Mouse (Mus musculus) embryonic fibroblast, embryonic 13.5 days (primary cell): Measurements from ENCODE around the gene Mtus2. TPM values are rescaled to one million over a fixed set of nuclear protein-coding genes. Genes with fewer than 3 reads are reported as not detected.
"Not testable (repeated sequence)": the region's sequence is repeated elsewhere in the genome, so short reads cannot be mapped to it uniquely, and the experiment has no call there.

Experiments
- H3K27ac ChIP-seq: 2 replicates; pipeline ENCODE4 v1.5.1; 2012; ENCODE audit warnings: low read length, control low read depth, inconsistent platforms; ENCODE audit not compliant: insufficient read depth
- H3K4me1 ChIP-seq: 2 replicates; pipeline ENCODE4 v1.6.1; 2011; ENCODE audit warnings: low read length; ENCODE audit not compliant: control insufficient read depth, insufficient read depth
- H3K4me3 ChIP-seq: 2 replicates; pipeline ENCODE4 v1.5.1; 2011; ENCODE audit warnings: mild to moderate bottlenecking, control low read depth, low read length; ENCODE audit not compliant: insufficient read depth
- CTCF ChIP-seq: IDR thresholded peaks from 2 replicates; pipeline ENCODE4 v1.5.1; 2011; ENCODE audit warnings: mild to moderate bottlenecking, control low read depth, low read length, moderate library complexity, borderline replicate concordance; ENCODE audit not compliant: insufficient read depth
- POLR2A ChIP-seq: IDR thresholded peaks from 2 replicates; pipeline ENCODE4 v1.6.1; 2011; ENCODE audit warnings: low read depth, mild to moderate bottlenecking, control low read depth, low read length, moderate library complexity
- polyA plus RNA-seq: library from polyadenylated mRNA; stranded (reverse); fragments of >200 nt; gene quantifications from 2 replicates; pipeline ENCODE4 v1.2.4, GENCODE M21; 2011; ENCODE audit warnings: low read depth; ENCODE audit not compliant: missing spikeins, insufficient read length

Gene Mtus2
- polyA plus RNA-seq, 1 experiment = 7.5 TPM

DNA sequence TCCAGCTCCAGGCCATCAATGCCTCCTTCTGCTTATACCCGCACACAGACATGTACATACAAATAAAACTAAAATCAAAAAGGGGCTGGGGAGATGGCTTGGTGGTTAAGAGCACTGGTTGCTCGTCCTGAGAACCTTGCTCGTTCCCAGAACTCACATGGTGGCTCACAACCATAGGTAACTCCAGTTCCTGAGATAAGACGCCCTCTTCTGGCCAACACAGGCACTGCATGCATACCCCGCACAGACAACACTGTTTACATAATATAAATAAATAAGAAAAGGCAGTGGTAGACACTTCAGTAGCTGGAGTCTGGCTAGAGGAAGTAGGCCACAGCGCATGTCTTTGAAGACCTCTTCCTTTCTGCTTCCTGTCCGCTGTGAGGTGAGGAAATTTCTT is 335.7 kb downstream of the Mtus2 start:
- Histone ChIP-seq H3K4me1 (no peaks in the 10 kb centered on the region), H3K4me3 (no peak overlapping the region), H3K27ac (no peak overlapping the region)
- TF ChIP-seq CTCF (no peak), POLR2A (no peak)

DNA sequence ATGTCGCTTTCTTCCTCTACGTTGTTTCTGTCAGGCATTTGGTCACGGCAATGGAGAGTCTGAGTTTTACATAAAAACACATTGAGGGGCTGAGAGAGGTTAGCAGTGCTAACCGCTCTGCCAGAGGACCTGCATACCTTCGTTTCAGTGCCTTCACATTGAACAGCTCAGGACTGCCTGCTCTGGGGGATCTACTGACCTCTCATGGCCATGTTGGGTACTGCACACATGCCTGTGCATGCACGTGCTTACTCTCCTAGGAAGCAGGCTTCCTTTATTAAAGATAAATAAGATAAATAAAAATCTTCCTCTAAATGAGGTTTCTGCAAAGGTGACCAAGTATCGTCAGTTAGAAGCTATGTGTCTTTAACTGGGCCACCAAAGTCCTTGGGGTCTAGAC is 336.2 kb downstream of the Mtus2 start:
- Histone ChIP-seq H3K27ac (no peak overlapping the region), H3K4me3 (no peak overlapping the region), H3K4me1 (no peaks in the 10 kb centered on the region)
- TF ChIP-seq CTCF (peak; percentile 60; the same call in 1 of the 2 replicates), POLR2A (no peak)

GRCm38 (mm10) chr5:148302968-148303367 is 345.8 kb downstream of the Mtus2 start:
- no peak for TF ChIP-seq CTCF
- TF ChIP-seq POLR2A = no peak
- no peaks in the 10 kb centered on the region for H3K4me1 ChIP-seq
- H3K4me3 ChIP-seq = no peak overlapping the region
- no peak overlapping the region for H3K27ac ChIP-seq

DNA sequence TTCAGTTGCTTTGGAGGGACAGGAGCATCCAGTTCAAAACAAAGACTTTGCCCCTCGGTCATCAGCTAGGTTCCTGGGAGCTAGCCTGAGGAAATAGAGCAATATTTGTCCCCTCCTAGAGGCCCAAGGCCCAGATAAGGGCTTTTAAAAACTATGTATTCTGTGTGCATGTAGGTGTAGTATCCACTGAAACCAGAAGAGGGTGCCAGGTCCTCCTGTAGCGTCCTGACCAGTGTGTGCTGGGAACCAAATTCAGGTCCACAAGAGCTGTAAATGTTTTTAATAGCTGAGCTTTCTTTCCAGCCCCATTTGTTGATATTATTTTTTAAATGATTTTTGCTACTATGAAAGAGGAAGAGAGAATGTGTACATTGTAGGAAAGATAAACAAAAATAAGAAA is 347.0 kb downstream of the Mtus2 start:
- Histone ChIP-seq H3K4me1 (no peaks in the 10 kb centered on the region), H3K27ac (no peak overlapping the region)
- no peak for TF ChIP-seq POLR2A
- TF ChIP-seq CTCF = no peak

DNA sequence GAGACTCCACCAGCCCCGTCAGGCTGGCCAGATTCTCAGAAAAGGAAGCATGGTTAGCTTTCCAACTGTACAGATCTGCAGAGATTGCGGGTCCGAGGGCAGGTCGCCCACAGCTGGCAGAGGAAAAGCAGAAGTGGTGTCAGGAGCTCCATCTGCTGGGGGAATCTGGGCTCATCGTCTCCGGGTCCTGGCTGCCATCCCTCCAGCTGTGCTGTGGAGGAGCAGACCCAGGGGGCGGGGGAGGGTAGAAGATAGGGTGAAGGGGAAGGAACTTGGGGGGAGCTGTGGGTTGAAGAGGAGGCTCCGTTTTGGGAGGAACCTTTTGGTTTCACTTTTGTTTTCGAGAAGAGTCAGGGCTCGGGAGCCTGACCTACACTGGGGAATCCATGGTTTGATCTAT is 353.7 kb downstream of the Mtus2 start:
- no peak overlapping the region for H3K27ac ChIP-seq
- TF ChIP-seq POLR2A (no peak), CTCF (no peak)
- H3K4me1 ChIP-seq = no peaks in the 10 kb centered on the region
- H3K4me3 ChIP-seq = no peak overlapping the region

More for the DNA sequence above, 347.0 kb downstream of the Mtus2 start:
- no peak overlapping the region for H3K4me3 ChIP-seq

GRCm38 (mm10) chr5:148312443-148312842 is 355.3 kb downstream of the Mtus2 start:
- H3K4me3 ChIP-seq = no peak overlapping the region
- H3K4me1 ChIP-seq = no peaks in the 10 kb centered on the region
- no peak overlapping the region for H3K27ac ChIP-seq
- TF ChIP-seq POLR2A = no peak
- TF ChIP-seq CTCF = no peak

- no peak for TF ChIP-seq CTCF
- TF ChIP-seq POLR2A = no peak
- Histone ChIP-seq H3K27ac (no peak overlapping the region), H3K4me3 (no peak overlapping the region), H3K4me1 (no peaks in the 10 kb centered on the region)
Measured at GRCm38 (mm10) chr5:148314931-148315330, 357.8 kb downstream of the Mtus2 start.

- H3K4me1 ChIP-seq = no peaks in the 10 kb centered on the region
- TF ChIP-seq CTCF (peak; percentile 84), POLR2A (no peak)
- H3K27ac ChIP-seq = no peak overlapping the region
- H3K4me3 ChIP-seq = no peak overlapping the region
Measured at GRCm38 (mm10) chr5:148325317-148325885, 368.3 kb downstream of the Mtus2 start.

DNA sequence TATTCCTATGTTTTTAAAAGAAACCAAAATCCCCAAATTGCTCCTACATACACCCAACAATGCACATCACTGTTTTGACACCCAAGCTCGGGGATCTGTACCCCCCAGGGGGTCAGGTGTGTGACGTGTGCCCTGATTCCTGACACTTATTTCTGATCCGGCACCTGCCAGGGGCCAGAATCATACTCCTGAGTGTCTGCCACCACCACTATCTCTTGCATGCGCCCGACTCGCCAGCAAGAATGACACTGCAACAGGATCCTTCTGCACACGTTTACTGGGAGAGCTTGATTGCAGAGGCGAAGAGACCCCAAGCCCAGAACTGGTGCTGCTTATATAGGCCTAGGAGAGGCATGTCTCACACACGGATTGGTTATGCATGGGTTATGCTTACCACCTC is 369.2 kb downstream of the Mtus2 start:
- H3K4me1 ChIP-seq, H3K27ac ChIP-seq, H3K4me3 ChIP-seq: not testable (repeated sequence)

GRCm38 (mm10) chr5:148328982-148329381 is 371.9 kb downstream of the Mtus2 start:
- H3K4me1 ChIP-seq = no peaks in the 10 kb centered on the region

GRCm38 (mm10) chr5:148331229-148331776 is 374.2 kb downstream of the Mtus2 start:
- Histone ChIP-seq H3K4me1 (no peaks in the 10 kb centered on the region), H3K27ac (no peak overlapping the region), H3K4me3 (no peak overlapping the region)
- TF ChIP-seq CTCF (no peak), POLR2A (no peak)

More at GRCm38 (mm10) chr5:148328982-148329381, 371.9 kb downstream of the Mtus2 start:
- TF ChIP-seq CTCF (no peak), POLR2A (no peak)
- H3K4me3 ChIP-seq = no peak overlapping the region
- H3K27ac ChIP-seq = no peak overlapping the region
